Mouse (Mus musculus): ENCODE results near the gene Rsad2. TPM values are rescaled to one million over a fixed set of nuclear protein-coding genes. Genes with fewer than 3 reads are reported as not detected.

Gene Rsad2
- polyA plus RNA-seq, 1 experiment from 2014 or later = 0.51 TPM

Small RNA genes within 50 kb of the gene (microRNA-seq; reads per million reads assigned to microRNA genes)
- 6.5 reads per million, percentile 24 among the genes with 10 or more reads in this experiment for gene Mir6538

Other genes starting within 250 kb of the Rsad2 start
- 29.3 and 30.4 TPM in 2 replicates for gene Rnf144a, start 41.2 kb downstream of the Rsad2 start, polyA plus RNA-seq (2015; fragmentation: Nextera tagmentation; extraction: Ambion mirVana)
- gene Cmpk2, start 12.8 kb upstream of the Rsad2 start, polyA plus RNA-seq (2015; fragmentation: Nextera tagmentation; extraction: Ambion mirVana) = 19.8 and 20.0 TPM in 2 replicates

Measured in hindbrain, embryonic 15.5 days (tissue).